Mouse (Mus musculus) bone marrow macrophage, adult 2 months (primary cell): ENCODE results near the gene 5830411N06Rik.

Experiments
- CTCF ChIP-seq: IDR thresholded peaks from 2 replicates; pipeline ENCODE4 v1.5.1; 2012; ENCODE audit warnings: low read depth, mild to moderate bottlenecking, low read length, moderate library complexity
- POLR2A ChIP-seq: IDR thresholded peaks from 2 replicates; pipeline ENCODE4 v1.6.1; 2012; ENCODE audit warnings: mild to moderate bottlenecking, low read depth, low read length, borderline replicate concordance

DNA sequence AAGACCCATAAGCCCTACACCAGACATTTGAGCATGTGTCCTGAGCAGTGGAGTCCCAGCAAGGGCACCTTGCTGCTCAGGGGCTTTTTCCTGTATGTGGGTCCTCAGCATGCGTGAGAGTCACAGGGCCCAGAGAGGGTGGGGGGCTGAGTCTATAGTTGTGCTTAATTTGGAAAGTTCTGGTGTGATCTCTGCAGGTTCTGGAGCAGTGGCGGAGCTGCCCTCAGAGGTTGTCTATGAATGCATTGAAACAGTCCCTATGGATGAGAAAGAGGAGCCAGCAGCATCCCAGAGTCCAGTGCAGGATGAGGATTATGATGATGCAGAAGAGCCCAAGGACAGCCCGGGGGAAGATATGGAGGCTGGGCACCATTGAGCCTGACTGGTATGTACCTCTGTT is 52.3 kb downstream of the 5830411N06Rik start:
- no peak for TF ChIP-seq POLR2A
- no peak for TF ChIP-seq CTCF
